Mouse (Mus musculus): ENCODE data around the gene Hist1h3b. TPM values are rescaled to one million over a fixed set of nuclear protein-coding genes. Genes with fewer than 3 reads are reported as not detected.

Gene Hist1h3b
- polyA plus RNA-seq, 1 experiment from 2014 or later = 11.7 TPM

GRCm38 (mm10) chr13:23772561-23773313 lies 20.7 kb downstream of the Hist1h3b start:
- H3K27me3 ChIP-seq = no peaks in the 10 kb centered on the region
- no peaks in the 10 kb centered on the region for H3K36me3 ChIP-seq
- no peak overlapping the region for H3K9ac ChIP-seq (replicated peaks)
- WGBS = 26% methylated on average over 21 of the region's 21 CpGs
- H3K4me1 ChIP-seq = 0 out of 2 replicates have a peak, but pooled peaks cover 6% of the 10 kb centered on the region
- H3K4me2 ChIP-seq (replicated peaks) = peak overlapping the region; percentile 32
- ATAC-seq (replicated peaks) = peak; percentile 90
- no peak overlapping the region for H3K27ac ChIP-seq (replicated peaks)
- H3K4me3 ChIP-seq = peak overlapping the region; percentile 10
- no peaks in the 10 kb centered on the region for H3K9me3 ChIP-seq

DNA sequence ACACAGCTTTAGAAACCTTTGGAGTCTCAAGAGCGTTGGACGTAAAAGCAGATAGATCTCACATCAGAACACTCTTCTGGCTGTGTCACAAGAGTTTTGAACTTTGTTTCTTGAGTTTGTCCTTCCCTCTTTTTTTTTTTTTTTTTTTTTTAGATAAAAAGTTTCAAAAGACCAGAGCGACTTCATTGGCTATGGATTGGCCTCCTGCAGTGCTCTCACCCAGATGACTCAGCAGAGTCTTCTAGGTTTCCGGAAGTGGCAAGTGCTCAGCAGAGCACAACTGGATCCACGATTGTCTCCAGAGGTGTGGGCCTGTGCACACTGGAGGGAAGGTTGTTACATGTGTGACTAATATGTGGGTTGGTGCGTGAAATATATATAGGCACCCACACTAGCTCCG lies 26.3 kb downstream of the Hist1h3b start:
- 93% methylated on average over 7 of the region's 7 CpGs for WGBS
- ATAC-seq (replicated peaks) = no peak

DNA sequence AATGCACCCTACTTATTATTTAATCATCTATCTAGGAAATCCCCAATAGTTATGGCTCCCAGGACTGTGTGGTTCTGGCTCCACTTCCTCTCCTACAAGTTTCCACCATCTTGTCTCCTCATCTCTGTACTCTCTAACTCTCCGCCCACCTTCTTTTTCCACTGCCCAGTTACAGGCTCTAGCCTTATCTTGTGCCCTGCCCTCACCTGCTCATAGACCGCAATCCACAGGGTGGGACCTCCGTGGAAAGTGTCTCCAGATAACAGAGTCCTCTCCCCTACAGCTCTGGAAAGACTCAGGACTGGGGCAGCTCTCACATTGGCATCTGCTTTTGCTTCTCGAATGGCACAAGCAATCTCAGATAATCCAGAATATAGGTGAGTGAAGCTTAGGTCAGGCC lies 27.0 kb downstream of the Hist1h3b start:
- WGBS = 89% methylated on average over 4 of the region's 4 CpGs
- Histone ChIP-seq H3K4me3 (no peak overlapping the region), H3K4me2 (replicated peaks) (no peak overlapping the region), H3K27me3 (no peaks in the 10 kb centered on the region), H3K27ac (replicated peaks) (no peak overlapping the region), H3K9ac (replicated peaks) (no peak overlapping the region), H3K36me3 (no peaks in the 10 kb centered on the region), H3K9me3 (no peaks in the 10 kb centered on the region), H3K4me1 (no peaks in the 10 kb centered on the region)
- no peak for ATAC-seq (replicated peaks)

More for the DNA sequence above, 26.3 kb downstream of the Hist1h3b start:
- Histone ChIP-seq H3K27ac (replicated peaks) (no peak overlapping the region), H3K9ac (replicated peaks) (no peak overlapping the region), H3K4me2 (replicated peaks) (no peak overlapping the region), H3K27me3 (no peaks in the 10 kb centered on the region), H3K36me3 (no peaks in the 10 kb centered on the region), H3K9me3 (no peaks in the 10 kb centered on the region), H3K4me1 (no peaks in the 10 kb centered on the region), H3K4me3 (no peak overlapping the region)

GRCm38 (mm10) chr13:23792520-23792919 lies 40.5 kb downstream of the Hist1h3b start:
- Histone ChIP-seq H3K27me3 (no peaks in the 10 kb centered on the region), H3K27ac (replicated peaks) (no peak overlapping the region), H3K4me3 (no peak overlapping the region), H3K9me3 (no peaks in the 10 kb centered on the region), H3K9ac (replicated peaks) (no peak overlapping the region), H3K4me1 (no peaks in the 10 kb centered on the region), H3K36me3 (no peaks in the 10 kb centered on the region), H3K4me2 (replicated peaks) (no peak overlapping the region)
- WGBS = 38% methylated on average over 2 of the region's 2 CpGs
- peak; percentile 69; the same call in 1 of the 2 replicates for ATAC-seq (replicated peaks)

DNA sequence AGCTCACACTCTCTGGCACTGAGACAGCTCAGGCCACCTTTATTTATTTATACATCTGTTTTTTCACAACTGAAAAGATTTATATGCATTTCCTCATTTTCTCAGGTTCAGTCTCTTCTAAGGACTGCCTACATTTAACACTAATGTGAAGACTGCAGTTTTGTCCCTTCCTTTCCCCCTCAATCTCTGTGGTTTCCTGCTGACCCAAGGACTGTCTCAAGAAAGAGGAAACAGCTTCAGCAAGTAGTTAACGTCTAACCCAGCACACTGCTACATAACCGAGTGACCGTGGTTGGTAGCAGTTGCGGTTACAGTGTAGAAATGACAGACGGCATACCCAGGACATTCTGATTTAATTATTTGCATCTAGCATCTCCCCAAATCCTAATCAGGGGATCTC lies 47.3 kb downstream of the Hist1h3b start:
- H3K9me3 ChIP-seq = no peaks in the 10 kb centered on the region
- H3K4me3 ChIP-seq = no peak overlapping the region
- no peak overlapping the region for H3K4me2 ChIP-seq (replicated peaks)
- ATAC-seq (replicated peaks) = no peak
- no peak overlapping the region for H3K9ac ChIP-seq (replicated peaks)
- no peaks in the 10 kb centered on the region for H3K4me1 ChIP-seq
- no peak overlapping the region for H3K27ac ChIP-seq (replicated peaks)
- no peaks in the 10 kb centered on the region for H3K27me3 ChIP-seq
- H3K36me3 ChIP-seq = no peaks in the 10 kb centered on the region
- 87% methylated on average over 5 of the region's 5 CpGs for WGBS

Small RNA genes lying within 50 kb of the gene (microRNA-seq; reads per million reads assigned to microRNA genes)
- not detected for gene Gm44314
- not detected for gene Gm44484

Other genes starting within 250 kb of the Hist1h3b start
- gene Hist1h4h, start 221.2 kb upstream of the Hist1h3b start, polyA plus RNA-seq (2015; fragmentation: Nextera tagmentation; extraction: Ambion mirVana) = 4.9 and 6.0 TPM in 2 replicates
- 2.8 and 6.7 TPM in 2 replicates for gene Hist1h2af, start 218.4 kb upstream of the Hist1h3b start, polyA plus RNA-seq (2015; fragmentation: Nextera tagmentation; extraction: Ambion mirVana)
- gene Hist1h3g, start 216.8 kb upstream of the Hist1h3b start, polyA plus RNA-seq (2015; fragmentation: Nextera tagmentation; extraction: Ambion mirVana) = 2.7 and 3.4 TPM in 2 replicates
- 0.37 and 0.59 TPM in 2 replicates for gene Hist1h2bh, start 208.9 kb upstream of the Hist1h3b start, polyA plus RNA-seq (2015; fragmentation: Nextera tagmentation; extraction: Ambion mirVana)
- 0.46 and 0.94 TPM in 2 replicates for gene Hist1h3f, start 208.2 kb upstream of the Hist1h3b start, polyA plus RNA-seq (2015; fragmentation: Nextera tagmentation; extraction: Ambion mirVana)
- 0.70 and 0.73 TPM in 2 replicates for gene Hist1h4f, start 200.6 kb upstream of the Hist1h3b start, polyA plus RNA-seq (2015; fragmentation: Nextera tagmentation; extraction: Ambion mirVana)
- gene Hist1h1d, start 199.0 kb upstream of the Hist1h3b start, polyA plus RNA-seq (2015; fragmentation: Nextera tagmentation; extraction: Ambion mirVana) = 0.23 and 0.25 TPM in 2 replicates
- gene Hist1h3e, start 189.9 kb upstream of the Hist1h3b start, polyA plus RNA-seq (2015; fragmentation: Nextera tagmentation; extraction: Ambion mirVana) = 2.6 and 2.7 TPM in 2 replicates
- gene Hist1h2ae, start 181.0 kb upstream of the Hist1h3b start, polyA plus RNA-seq (2015; fragmentation: Nextera tagmentation; extraction: Ambion mirVana) = 48.1 and 55.0 TPM in 2 replicates
- gene Hist1h2bg, start 180.9 kb upstream of the Hist1h3b start, polyA plus RNA-seq (2015; fragmentation: Nextera tagmentation; extraction: Ambion mirVana) = 4.7 and 5.6 TPM in 2 replicates
- gene Hist1h2bf, start 178.1 kb upstream of the Hist1h3b start, polyA plus RNA-seq (2015; fragmentation: Nextera tagmentation; extraction: Ambion mirVana) = 1.6 and 2.9 TPM in 2 replicates
- 1.5 and 2.0 TPM in 2 replicates for gene Hist1h2ad, start 177.9 kb upstream of the Hist1h3b start, polyA plus RNA-seq (2015; fragmentation: Nextera tagmentation; extraction: Ambion mirVana)
- gene Hist1h3d, start 176.5 kb upstream of the Hist1h3b start, polyA plus RNA-seq (2015; fragmentation: Nextera tagmentation; extraction: Ambion mirVana) = 4.5 and 5.1 TPM in 2 replicates
- 76.0 and 88.6 TPM in 2 replicates for gene Hist1h4d, start 170.7 kb upstream of the Hist1h3b start, polyA plus RNA-seq (2015; fragmentation: Nextera tagmentation; extraction: Ambion mirVana)
- 1.9 and 2.5 TPM in 2 replicates for gene Hist1h2be, start 131.1 kb upstream of the Hist1h3b start, polyA plus RNA-seq (2015; fragmentation: Nextera tagmentation; extraction: Ambion mirVana)
- 11.6 and 13.7 TPM in 2 replicates for gene Hist1h1e, start 129.7 kb upstream of the Hist1h3b start, polyA plus RNA-seq (2015; fragmentation: Nextera tagmentation; extraction: Ambion mirVana)
- gene Hist1h2ac, start 68.3 kb upstream of the Hist1h3b start, polyA plus RNA-seq (2015; fragmentation: Nextera tagmentation; extraction: Ambion mirVana) = 1.0 and 1.1 TPM in 2 replicates
- gene Hist1h2bc, start 68.1 kb upstream of the Hist1h3b start, polyA plus RNA-seq (2015; fragmentation: Nextera tagmentation; extraction: Ambion mirVana) = 33.7 and 35.6 TPM in 2 replicates
- 0.20 TPM in 1 of 2 replicates, not detected in the other for gene Hist1h1t, start 56.5 kb upstream of the Hist1h3b start, polyA plus RNA-seq (2015; fragmentation: Nextera tagmentation; extraction: Ambion mirVana)
- 3.7 and 4.4 TPM in 2 replicates for gene Hist1h4c, start 53.8 kb upstream of the Hist1h3b start, polyA plus RNA-seq (2015; fragmentation: Nextera tagmentation; extraction: Ambion mirVana)
- 2.0 and 3.4 TPM in 2 replicates for gene Hfe, start 41.4 kb upstream of the Hist1h3b start, polyA plus RNA-seq (2015; fragmentation: Nextera tagmentation; extraction: Ambion mirVana)
- gene Hist1h1c, start 13.5 kb upstream of the Hist1h3b start, polyA plus RNA-seq (2015; fragmentation: Nextera tagmentation; extraction: Ambion mirVana) = 22.8 and 24.6 TPM in 2 replicates
- gene Hist1h3c, start 6.7 kb upstream of the Hist1h3b start, polyA plus RNA-seq (2015; fragmentation: Nextera tagmentation; extraction: Ambion mirVana) = 3.9 and 4.1 TPM in 2 replicates
- gene Hist1h2bb, start 5.5 kb upstream of the Hist1h3b start, polyA plus RNA-seq (2015; fragmentation: Nextera tagmentation; extraction: Ambion mirVana) = 1.8 and 2.0 TPM in 2 replicates
- 26.0 and 31.2 TPM in 2 replicates for gene Hist1h2ab, start 1.1 kb upstream of the Hist1h3b start, polyA plus RNA-seq (2015; fragmentation: Nextera tagmentation; extraction: Ambion mirVana)
- 2.8 and 3.8 TPM in 2 replicates for gene Hist1h4b, start 4.7 kb downstream of the Hist1h3b start, polyA plus RNA-seq (2015; fragmentation: Nextera tagmentation; extraction: Ambion mirVana)
- gene Hist1h4a, start 9.0 kb downstream of the Hist1h3b start, polyA plus RNA-seq (2015; fragmentation: Nextera tagmentation; extraction: Ambion mirVana) = 0.38 TPM in 1 of 2 replicates, not detected in the other
- 2.7 and 3.2 TPM in 2 replicates for gene Hist1h3a, start 10.1 kb downstream of the Hist1h3b start, polyA plus RNA-seq (2015; fragmentation: Nextera tagmentation; extraction: Ambion mirVana)
- 1.5 TPM in 2 replicates for gene Hist1h1a, start 11.4 kb downstream of the Hist1h3b start, polyA plus RNA-seq (2015; fragmentation: Nextera tagmentation; extraction: Ambion mirVana)
- 0.11 TPM in 1 of 2 replicates, not detected in the other for gene Trim38, start 17.6 kb downstream of the Hist1h3b start, polyA plus RNA-seq (2015; fragmentation: Nextera tagmentation; extraction: Ambion mirVana)
- not detected in 2 replicates for gene Slc17a2, start 54.7 kb downstream of the Hist1h3b start, polyA plus RNA-seq (2015; fragmentation: Nextera tagmentation; extraction: Ambion mirVana)
- 0.04 TPM in 1 of 2 replicates, not detected in the other for gene Slc17a3, start 87.2 kb downstream of the Hist1h3b start, polyA plus RNA-seq (2015; fragmentation: Nextera tagmentation; extraction: Ambion mirVana)
- not detected in 2 replicates for gene Slc17a1, start 115.5 kb downstream of the Hist1h3b start, polyA plus RNA-seq (2015; fragmentation: Nextera tagmentation; extraction: Ambion mirVana)
- not detected in 2 replicates for gene Slc17a4, start 162.7 kb downstream of the Hist1h3b start, polyA plus RNA-seq (2015; fragmentation: Nextera tagmentation; extraction: Ambion mirVana)
- not detected in 2 replicates for gene Hist1h2ba, start 181.9 kb downstream of the Hist1h3b start, polyA plus RNA-seq (2015; fragmentation: Nextera tagmentation; extraction: Ambion mirVana)
- gene Hist1h2aa, start 182.2 kb downstream of the Hist1h3b start, polyA plus RNA-seq (2015; fragmentation: Nextera tagmentation; extraction: Ambion mirVana) = not detected in 2 replicates
- gene Scgn, start 238.9 kb downstream of the Hist1h3b start, polyA plus RNA-seq (2015; fragmentation: Nextera tagmentation; extraction: Ambion mirVana) = 1.6 and 3.9 TPM in 2 replicates

Data from forebrain, embryonic 15.5 days (tissue).